Mouse (Mus musculus) R1 (cell line): ENCODE measurements around the gene Srxn1.
"Not testable (repeated sequence)": the region's sequence is repeated elsewhere in the genome, so short reads cannot be mapped to it uniquely, and the experiment has no call there.

Source experiments
- DNase-seq: peaks from one replicate; pipeline ENCODE4 v3.0.0-alpha.2; 2018; ENCODE audit warnings: low read depth, low spot score

Srxn1 gene

GRCm38 (mm10) chr2:152105318-152106224 is at the start of gene Srxn1:
TSS of gene Srxn1 (plus strand) at chr2:152105516.
- peak; percentile 86 for DNase-seq

GRCm38 (mm10) chr2:152056368-152057251 is 48.7 kb upstream of the Srxn1 start:
- no peak for DNase-seq

- DNase-seq = no peak
Observed at GRCm38 (mm10) chr2:152057252-152057563, 48.1 kb upstream of the Srxn1 start.

GRCm38 (mm10) chr2:152062817-152063216 is 42.5 kb upstream of the Srxn1 start:
- DNase-seq = not testable (repeated sequence)

- DNase-seq = no peak
Observed at GRCm38 (mm10) chr2:152068660-152069433, 36.5 kb upstream of the Srxn1 start.

GRCm38 (mm10) chr2:152069434-152069786 is 35.9 kb upstream of the Srxn1 start:
- no peak for DNase-seq

GRCm38 (mm10) chr2:152069941-152070340 is 35.4 kb upstream of the Srxn1 start:
- DNase-seq = no peak

GRCm38 (mm10) chr2:152074521-152074920 is 30.8 kb upstream of the Srxn1 start:
- no peak for DNase-seq

- DNase-seq = no peak
Observed at GRCm38 (mm10) chr2:152075294-152075889, 29.9 kb upstream of the Srxn1 start.

GRCm38 (mm10) chr2:152077337-152077736 is 28.0 kb upstream of the Srxn1 start:
- no peak for DNase-seq

GRCm38 (mm10) chr2:152080685-152081541 is 24.4 kb upstream of the Srxn1 start, which contains the start of gene Scrt2:
TSS of gene Scrt2 (plus strand) at chr2:152081529.
- DNase-seq = no peak

GRCm38 (mm10) chr2:152081641-152082448 is 23.5 kb upstream of the Srxn1 start:
- peak; percentile 46 for DNase-seq

GRCm38 (mm10) chr2:152082456-152083285 is 22.6 kb upstream of the Srxn1 start:
- DNase-seq = peak; percentile 20

- DNase-seq = no peak
Observed at GRCm38 (mm10) chr2:152083411-152083810, 21.9 kb upstream of the Srxn1 start.

GRCm38 (mm10) chr2:152084298-152084697 is 21.0 kb upstream of the Srxn1 start:
- no peak for DNase-seq

GRCm38 (mm10) chr2:152085414-152085813 is 19.9 kb upstream of the Srxn1 start:
- no peak for DNase-seq

- no peak for DNase-seq
Observed at GRCm38 (mm10) chr2:152086451-152086850, 18.9 kb upstream of the Srxn1 start.

GRCm38 (mm10) chr2:152087111-152087510 is 18.2 kb upstream of the Srxn1 start:
- DNase-seq = no peak

- DNase-seq = peak; percentile 75
Observed at GRCm38 (mm10) chr2:152089078-152089477, 16.2 kb upstream of the Srxn1 start.
